Mouse (Mus musculus) lung, postnatal 0 days (tissue): Measurements from ENCODE around the gene Keap1. TPM values are rescaled to one million over a fixed set of nuclear protein-coding genes. Genes with fewer than 3 reads are reported as not detected.
A peak's percentile ranks its signal among the peaks of the same experiment; 100 is the strongest.

Experiments
- ATAC-seq: fragments of 200-750 bp; cut with Nextera tagmentation; 2 replicates; pipeline ENCODE4 v1.8.0; 2017; ENCODE audit warnings: moderate library complexity
- DNase-seq: peaks from one replicate; pipeline ENCODE4 v3.0.0-alpha.2; 2016; ENCODE audit warnings: low spot score
- H3K27ac ChIP-seq: fragments of 300-500 bp; sonication (generic); 2 replicates; pipeline ENCODE4 v1.5.1; 2014; ENCODE audit warnings: antibody characterized with exemption, mild to moderate bottlenecking, low read length, mixed read lengths
- H3K27me3 ChIP-seq: fragments of 300-500 bp; sonication (generic); replicated peaks from 2 replicates; pipeline ENCODE4 v1.6.1; 2014; ENCODE audit warnings: low read length, mixed read lengths; ENCODE audit not compliant: insufficient read depth
- H3K36me3 ChIP-seq: fragments of 300-500 bp; sonication (generic); 2 replicates; pipeline ENCODE4 v1.6.1; 2014; ENCODE audit warnings: low read length, mixed read lengths; ENCODE audit not compliant: insufficient read depth
- H3K4me1 ChIP-seq: fragments of 300-500 bp; sonication (generic); 2 replicates; pipeline ENCODE4 v1.6.1; 2014; ENCODE audit warnings: antibody characterized with exemption, low read depth, low read length, mixed read lengths; ENCODE audit not compliant: insufficient read depth
- H3K4me2 ChIP-seq: fragments of 300-500 bp; sonication (generic); replicated peaks from 2 replicates; pipeline ENCODE4 v1.6.1; 2014; ENCODE audit warnings: low read depth, mild to moderate bottlenecking, low read length, moderate library complexity, mixed read lengths
- H3K4me3 ChIP-seq: fragments of 300-500 bp; sonication (generic); 2 replicates; pipeline ENCODE4 v1.5.1; 2014; ENCODE audit warnings: low read depth, low read length
- H3K9ac ChIP-seq: fragments of 300-500 bp; sonication (generic); replicated peaks from 2 replicates; pipeline ENCODE4 v1.6.1; 2014; ENCODE audit warnings: low read depth, mild to moderate bottlenecking
- H3K9me3 ChIP-seq: fragments of 300-500 bp; sonication (generic); 2 replicates; pipeline ENCODE4 v1.6.1; 2016; ENCODE audit warnings: low read length, mixed read lengths
- CTCF ChIP-seq: IDR thresholded peaks from 2 replicates; pipeline ENCODE4 v1.5.1; 2016; ENCODE audit warnings: antibody characterized with exemption, mild to moderate bottlenecking
- EP300 ChIP-seq: IDR thresholded peaks from 2 replicates; pipeline ENCODE4 v1.6.1; 2016; ENCODE audit warnings: antibody characterized with exemption, mild to moderate bottlenecking, control low read depth
- WGBS: fragments of 180-500 bp; shearing (Covaris S2); extraction: QIAGEN DNeasy Blood & Tissue Kit; methylation state at CpG from one replicate; pipeline ENCODE4 v1.1.7; 2014; 5-methylcytosine and 5-hydroxymethylcytosine counted together
- polyA plus RNA-seq: library from polyadenylated mRNA; unstranded; fragments of >200 nt; fragmentation: Nextera tagmentation; extraction: Ambion mirVana; gene quantifications from 2 replicates; pipeline ENCODE4 v1.2.1, GENCODE M21; 2015

Gene Keap1
- polyA plus RNA-seq, 1 experiment from 2014 or later: 44.7 TPM

DNA sequence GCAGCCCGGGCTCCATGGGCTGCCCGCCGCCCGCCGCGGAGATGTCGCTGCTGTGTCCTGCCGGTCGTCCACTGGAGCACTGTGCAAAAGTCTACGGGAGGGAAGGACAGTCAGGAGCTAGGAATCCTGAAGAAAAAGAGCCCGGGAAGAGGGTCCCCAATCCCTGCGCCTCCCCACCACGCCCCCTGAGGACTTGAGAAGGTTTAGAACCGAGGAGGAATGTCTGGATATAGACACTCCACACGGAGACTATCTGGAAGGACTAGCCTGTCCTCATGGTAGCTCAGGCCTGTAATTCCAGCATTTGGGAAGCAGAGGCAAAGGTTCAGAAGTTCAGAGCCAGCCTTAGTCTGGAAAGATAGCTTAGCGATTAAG, 5.9 kb upstream of the Keap1 start:
- peaks cover 47% of the 10 kb centered on the region for H3K27me3 ChIP-seq
- peak overlapping the region; percentile 55 for H3K4me2 ChIP-seq
- H3K9me3 ChIP-seq: no peaks in the 10 kb centered on the region
- no peak for ATAC-seq
- no peak overlapping the region for H3K9ac ChIP-seq
- H3K4me1 ChIP-seq: peaks cover 10% of the 10 kb centered on the region; the same call in 1 of the 2 replicates
- peak overlapping the region; percentile 27 for H3K4me3 ChIP-seq
- TF ChIP-seq EP300 (no peak), CTCF (no peak)
- no peaks in the 10 kb centered on the region; the same call in 1 of the 2 replicates for H3K36me3 ChIP-seq
- no peak overlapping the region for H3K27ac ChIP-seq
- 3% methylated on average over 16 of the region's 16 CpGs for WGBS
- DNase-seq: no peak

DNA sequence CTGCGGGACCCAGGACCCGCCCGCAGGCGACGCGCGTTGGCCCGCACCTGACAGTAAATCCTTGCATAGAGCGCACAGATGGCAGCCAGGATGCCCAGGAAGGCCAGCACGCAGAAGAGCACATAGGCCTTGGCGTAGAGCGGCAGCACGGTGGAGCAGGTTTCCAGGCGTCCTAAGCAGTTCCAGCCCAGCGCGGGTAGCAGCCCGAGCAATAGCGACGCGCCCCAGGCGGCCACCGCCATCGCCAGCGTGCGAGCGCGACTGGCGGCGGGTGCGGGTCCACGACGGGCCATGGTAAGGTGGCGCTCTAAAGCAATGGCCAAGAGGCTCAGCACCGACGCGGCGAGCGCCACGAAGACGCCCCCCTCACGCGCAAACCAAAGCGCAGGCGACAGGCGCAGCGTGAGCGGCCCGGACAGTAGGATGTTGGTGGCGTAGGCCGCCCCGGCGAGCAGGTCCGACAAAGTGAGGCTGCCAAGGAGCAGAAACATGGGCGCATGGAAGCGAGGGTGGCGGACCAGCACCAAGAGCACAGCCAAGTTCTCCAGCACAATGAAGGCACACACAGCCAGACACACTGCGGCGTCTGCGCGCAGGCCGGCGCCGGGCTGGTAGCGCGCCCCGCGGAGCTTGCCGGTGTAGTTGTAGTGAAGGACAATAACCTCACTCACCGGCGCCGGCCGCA, 5.4 kb upstream of the Keap1 start:
- no peaks in the 10 kb centered on the region for H3K9me3 ChIP-seq
- DNase-seq (no peak), ATAC-seq (no peak; the same call in 1 of the 2 replicates)
- TF ChIP-seq CTCF (no peak), EP300 (no peak)
- no peaks in the 10 kb centered on the region; the same call in 1 of the 2 replicates for H3K36me3 ChIP-seq
- peak overlapping the region; percentile 55 for H3K4me2 ChIP-seq
- no peak overlapping the region for H3K27ac ChIP-seq
- no peak overlapping the region for H3K9ac ChIP-seq
- H3K27me3 ChIP-seq: peaks cover 44% of the 10 kb centered on the region
- WGBS: 3% methylated on average over 70 of the region's 72 CpGs
- peaks cover 10% of the 10 kb centered on the region; the same call in 1 of the 2 replicates for H3K4me1 ChIP-seq
- peak overlapping the region; percentile 27 for H3K4me3 ChIP-seq

DNA sequence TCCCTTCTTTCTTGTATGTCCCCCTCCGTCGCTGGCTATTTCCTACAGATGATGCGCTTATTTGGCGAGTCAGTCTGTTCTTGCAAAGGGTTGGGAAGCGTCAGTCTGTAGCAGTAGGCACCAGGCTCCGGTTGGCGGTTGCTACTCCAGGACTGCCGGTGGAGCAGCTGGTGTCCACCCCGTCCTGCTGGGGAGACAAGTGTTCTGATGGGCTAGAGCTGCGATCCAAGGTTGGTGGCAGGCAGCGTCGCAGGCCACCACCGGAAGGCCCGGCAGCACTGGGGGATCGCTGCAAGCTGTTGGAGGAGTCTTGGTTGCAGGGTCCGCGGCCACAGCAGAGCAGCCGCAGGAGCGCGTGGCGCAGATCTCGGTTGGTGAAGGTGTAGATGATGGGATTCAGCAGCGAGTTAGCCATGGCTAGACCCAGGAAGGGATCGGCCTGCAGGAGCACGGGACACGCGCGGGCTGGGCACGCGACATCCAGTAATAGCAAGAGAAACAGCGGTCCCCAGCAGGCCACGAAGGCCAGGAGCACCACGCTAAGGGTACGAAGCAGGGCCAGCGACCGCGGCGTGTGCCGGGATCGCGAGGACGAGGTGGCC, 4.8 kb upstream of the Keap1 start:
- H3K4me3 ChIP-seq: peak overlapping the region; percentile 27
- no peak for ATAC-seq
- H3K27ac ChIP-seq: no peak overlapping the region
- no peak overlapping the region for H3K9ac ChIP-seq
- H3K4me2 ChIP-seq: peak overlapping the region; percentile 55
- peaks cover 10% of the 10 kb centered on the region; the same call in 1 of the 2 replicates for H3K4me1 ChIP-seq
- no peaks in the 10 kb centered on the region; the same call in 1 of the 2 replicates for H3K36me3 ChIP-seq
- H3K27me3 ChIP-seq: peaks cover 38% of the 10 kb centered on the region
- DNase-seq: no peak
- no peaks in the 10 kb centered on the region for H3K9me3 ChIP-seq
- TF ChIP-seq EP300 (no peak), CTCF (no peak)
- WGBS: 5% methylated on average over 41 of the region's 42 CpGs

DNA sequence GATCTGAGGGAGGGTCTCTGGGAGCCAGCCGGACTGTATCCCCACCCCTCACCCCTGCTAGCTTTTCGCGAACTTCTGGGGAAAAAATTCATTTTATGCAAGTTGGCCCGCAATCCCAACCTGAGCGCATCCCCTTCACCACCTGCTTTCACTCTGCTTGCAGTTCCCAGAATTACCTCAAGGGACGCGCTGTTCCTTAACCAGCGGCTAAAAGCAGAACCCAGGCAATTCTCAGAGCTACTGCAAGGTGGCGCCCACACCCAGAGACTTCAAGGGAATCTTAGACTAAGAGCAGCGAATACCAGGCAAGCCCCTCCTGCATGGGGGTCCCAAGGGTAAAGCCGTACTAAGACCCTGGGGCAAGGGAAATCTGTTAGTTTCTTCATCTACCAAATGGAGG, 2.2 kb upstream of the Keap1 start:
- Histone ChIP-seq H3K4me2 (no peak overlapping the region), H3K9ac (no peak overlapping the region), H3K4me1 (peaks cover 22% of the 10 kb centered on the region), H3K4me3 (no peak overlapping the region), H3K36me3 (no peaks in the 10 kb centered on the region; the same call in 1 of the 2 replicates), H3K27ac (no peak overlapping the region), H3K27me3 (peaks cover 20% of the 10 kb centered on the region), H3K9me3 (no peaks in the 10 kb centered on the region)
- no peak for ATAC-seq
- peak; percentile 93 for DNase-seq
- 4% methylated on average over 11 of the region's 11 CpGs for WGBS
- TF ChIP-seq CTCF: peak; percentile 100
- TF ChIP-seq EP300: no peak

DNA sequence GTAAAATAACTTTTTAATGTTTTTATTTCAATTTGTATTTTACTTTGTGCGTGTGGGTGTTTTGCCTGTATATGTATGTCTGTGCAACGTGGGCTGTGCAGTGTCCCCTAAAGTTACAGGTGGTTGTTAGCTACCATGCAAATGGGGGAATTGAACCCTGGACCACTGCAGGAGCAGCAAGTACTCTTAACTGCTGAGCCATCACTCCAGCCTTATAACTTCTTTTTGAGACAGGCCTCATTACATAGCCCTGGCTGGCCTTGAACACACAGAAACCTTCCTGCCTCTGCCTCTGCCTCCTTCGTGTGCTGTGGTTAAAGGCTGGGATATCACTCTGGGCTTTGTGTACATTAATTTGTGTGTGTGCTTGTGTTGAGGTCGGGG, 296 bp upstream of the Keap1 start:
- DNase-seq (no peak), ATAC-seq (no peak)
- no peaks in the 10 kb centered on the region for H3K9me3 ChIP-seq
- H3K27ac ChIP-seq: no peak overlapping the region
- peak overlapping the region; percentile 90 for H3K4me3 ChIP-seq
- TF ChIP-seq EP300: no peak
- no peak for TF ChIP-seq CTCF
- H3K4me2 ChIP-seq: peak overlapping the region; percentile 64
- peaks cover 17% of the 10 kb centered on the region for H3K4me1 ChIP-seq
- H3K9ac ChIP-seq: peak overlapping the region; percentile 77; the same call in 1 of the 2 replicates
- peaks cover 12% of the 10 kb centered on the region for H3K27me3 ChIP-seq
- WGBS: 14% methylated on average over 4 of the region's 4 CpGs
- H3K36me3 ChIP-seq: no peaks in the 10 kb centered on the region; the same call in 1 of the 2 replicates

DNA sequence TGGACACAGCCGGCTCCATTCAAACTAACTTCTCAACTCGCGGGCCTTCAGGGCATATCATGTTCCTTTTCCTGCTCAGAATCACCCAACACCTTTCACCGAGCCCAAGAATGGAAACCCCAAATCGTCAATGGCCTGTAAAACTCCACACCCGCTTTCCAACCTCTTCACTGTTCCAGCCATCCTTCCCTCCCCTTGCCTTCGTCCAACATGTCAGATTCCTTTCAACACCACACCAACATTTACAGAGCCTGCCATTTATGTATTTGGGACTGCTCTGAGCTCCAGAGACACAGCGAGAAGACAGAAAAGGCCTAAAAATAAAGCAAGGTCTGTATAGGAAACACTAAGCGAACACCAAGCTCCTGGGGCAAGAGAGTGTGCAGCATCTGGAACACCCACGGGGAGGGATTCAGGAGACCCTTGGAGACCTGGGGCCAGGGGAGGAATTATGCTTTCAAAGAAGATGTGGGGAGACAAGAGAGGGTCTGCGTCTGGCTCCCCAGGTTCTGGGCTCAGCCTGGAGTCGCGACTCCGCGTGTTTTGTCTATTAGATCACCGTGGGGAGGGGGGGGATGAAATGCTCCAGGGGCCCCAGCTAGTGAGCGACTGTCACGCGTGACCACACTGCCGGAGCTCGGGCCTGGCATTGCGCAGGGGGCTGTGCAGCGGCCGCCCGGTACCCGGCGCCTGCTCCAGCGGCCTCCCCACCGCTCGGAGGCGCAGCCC, 993 bp downstream of the Keap1 start:
- peak overlapping the region; percentile 77 for H3K9ac ChIP-seq
- no peak for TF ChIP-seq CTCF
- TF ChIP-seq EP300: no peak
- no peaks in the 10 kb centered on the region for H3K27me3 ChIP-seq
- H3K4me2 ChIP-seq: peak overlapping the region; percentile 64
- H3K27ac ChIP-seq: peak overlapping the region; percentile 89
- WGBS: 2% methylated on average over 28 of the region's 31 CpGs
- peaks cover 11% of the 10 kb centered on the region for H3K4me1 ChIP-seq
- no peaks in the 10 kb centered on the region for H3K9me3 ChIP-seq
- H3K36me3 ChIP-seq: no peaks in the 10 kb centered on the region; the same call in 1 of the 2 replicates
- peak overlapping the region; percentile 90 for H3K4me3 ChIP-seq
- ATAC-seq (peak; percentile 41; the same call in 1 of the 2 replicates), DNase-seq (peak; percentile 41)
